Mouse (Mus musculus): ENCODE measurements around the gene Nedd4.

Gene Nedd4

GRCm38 (mm10) chr9:72714945-72715344 is 52.8 kb downstream of the Nedd4 start:
- no peak for DNase-seq (ENCODE audit: extremely low spot score, low read depth, low spot score)

GRCm38 (mm10) chr9:72716200-72716599 is 54.1 kb downstream of the Nedd4 start:
- no peak for DNase-seq (ENCODE audit: extremely low spot score, low read depth, low spot score)

GRCm38 (mm10) chr9:72719143-72719542 is 57.0 kb downstream of the Nedd4 start:
- DNase-seq (ENCODE audit: extremely low spot score, low read depth, low spot score), result no peak

- no peak for DNase-seq (ENCODE audit: extremely low spot score, low read depth, low spot score)
Measured at GRCm38 (mm10) chr9:72721221-72721620, 59.1 kb downstream of the Nedd4 start.

- DNase-seq (ENCODE audit: extremely low spot score, low read depth, low spot score), result no peak
Measured at GRCm38 (mm10) chr9:72722622-72723021, 60.5 kb downstream of the Nedd4 start.

GRCm38 (mm10) chr9:72724491-72725221 is 62.5 kb downstream of the Nedd4 start:
- DNase-seq (ENCODE audit: extremely low spot score, low read depth, low spot score), result peak; percentile 18

GRCm38 (mm10) chr9:72733966-72734365 is 71.8 kb downstream of the Nedd4 start:
- peak; percentile 71 for DNase-seq (ENCODE audit: extremely low spot score, low read depth, low spot score)

GRCm38 (mm10) chr9:72735822-72736410 is 73.8 kb downstream of the Nedd4 start:
- no peak for DNase-seq (ENCODE audit: extremely low spot score, low read depth, low spot score)

- no peak for DNase-seq (ENCODE audit: extremely low spot score, low read depth, low spot score)
Measured at GRCm38 (mm10) chr9:72741206-72741605, 79.1 kb downstream of the Nedd4 start.

GRCm38 (mm10) chr9:72746278-72746677 is 84.1 kb downstream of the Nedd4 start:
- no peak for DNase-seq (ENCODE audit: extremely low spot score, low read depth, low spot score)

GRCm38 (mm10) chr9:72750272-72750671 is 88.1 kb downstream of the Nedd4 start:
- DNase-seq (ENCODE audit: extremely low spot score, low read depth, low spot score), result no peak

GRCm38 (mm10) chr9:72752656-72753055 is 90.5 kb downstream of the Nedd4 start:
- no peak for DNase-seq (ENCODE audit: extremely low spot score, low read depth, low spot score)

GRCm38 (mm10) chr9:72753741-72754140 is 91.6 kb downstream of the Nedd4 start:
- no peak for DNase-seq (ENCODE audit: extremely low spot score, low read depth, low spot score)

GRCm38 (mm10) chr9:72757143-72757542 is 95.0 kb downstream of the Nedd4 start:
- DNase-seq (ENCODE audit: extremely low spot score, low read depth, low spot score), result no peak

- no peak for DNase-seq (ENCODE audit: extremely low spot score, low read depth, low spot score)
Measured at GRCm38 (mm10) chr9:72758705-72759131, 96.6 kb downstream of the Nedd4 start.

GRCm38 (mm10) chr9:72763050-72763718 is 101.0 kb downstream of the Nedd4 start:
- DNase-seq (ENCODE audit: extremely low spot score, low read depth, low spot score), result no peak

GRCm38 (mm10) chr9:72766789-72767349 is 104.7 kb downstream of the Nedd4 start:
- peak; percentile 76 for DNase-seq (ENCODE audit: extremely low spot score, low read depth, low spot score)

- no peak for DNase-seq (ENCODE audit: extremely low spot score, low read depth, low spot score)
Measured at GRCm38 (mm10) chr9:72775022-72775421, 112.9 kb downstream of the Nedd4 start.

- DNase-seq (ENCODE audit: extremely low spot score, low read depth, low spot score), result no peak
Measured at GRCm38 (mm10) chr9:72779004-72779403, 116.9 kb downstream of the Nedd4 start.

- no peak for DNase-seq (ENCODE audit: extremely low spot score, low read depth, low spot score)
Measured at GRCm38 (mm10) chr9:72779733-72780132, 117.6 kb downstream of the Nedd4 start.

- DNase-seq (ENCODE audit: extremely low spot score, low read depth, low spot score), result no peak
Measured at GRCm38 (mm10) chr9:72780694-72781093, 118.5 kb downstream of the Nedd4 start.

- no peak for DNase-seq (ENCODE audit: extremely low spot score, low read depth, low spot score)
Measured at GRCm38 (mm10) chr9:72781466-72781865, 119.3 kb downstream of the Nedd4 start.
